Mouse (Mus musculus): ENCODE measurements around the gene Zfp341. TPM values are rescaled to one million over a fixed set of nuclear protein-coding genes. Genes with fewer than 3 reads are reported as not detected.

The Zfp341 gene
- polyA plus RNA-seq, 1 experiment, result 4.7 TPM

DNA sequence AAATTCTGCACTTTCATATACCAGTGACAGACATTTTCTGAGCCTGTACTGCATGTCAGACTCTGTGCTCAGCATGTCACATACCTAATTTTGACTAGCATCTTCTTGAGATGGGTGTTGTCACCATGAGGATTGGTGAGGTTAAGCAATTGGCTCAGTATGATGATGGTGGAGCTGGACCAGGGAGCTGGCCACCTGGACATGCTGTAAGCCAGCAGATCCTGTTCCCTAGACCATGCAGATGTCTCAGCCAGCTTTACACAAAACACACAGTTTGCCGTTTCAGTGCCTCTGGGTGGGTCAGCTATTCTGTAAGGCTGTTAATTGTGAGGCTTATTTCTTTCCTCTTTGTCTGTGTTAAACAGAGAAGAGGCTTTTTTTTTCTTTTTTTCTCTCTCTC lies 69.6 kb downstream of the Zfp341 start:
- Histone ChIP-seq H3K36me3 (ENCODE audit: control insufficient read depth, insufficient read depth, low read length) (peaks cover 4% of the 10 kb centered on the region; the same call in 1 of the 2 replicates), H3K4me1 (ENCODE audit: control insufficient read depth, insufficient read depth, insufficient read length, low read length) (no peaks in the 10 kb centered on the region), H3K4me3 (ENCODE audit: low read depth, low read length) (no peak overlapping the region), H3K27me3 (ENCODE audit: control insufficient read depth, insufficient read depth, low read length) (no peaks in the 10 kb centered on the region), H3K27ac (ENCODE audit: insufficient read depth, low read depth, low read length) (no peak overlapping the region)
- 61% methylated on average over 1 of the region's 1 CpGs for WGBS
- TF ChIP-seq CTCF (IDR thresholded peaks at IDR 0.05; ENCODE audit: extremely low read depth, insufficient read length, insufficient replicate concordance, low read depth, low read length), result no peak
- no peak for TF ChIP-seq POLR2A (IDR thresholded peaks at IDR 0.05; ENCODE audit: low read depth, low read length)

DNA sequence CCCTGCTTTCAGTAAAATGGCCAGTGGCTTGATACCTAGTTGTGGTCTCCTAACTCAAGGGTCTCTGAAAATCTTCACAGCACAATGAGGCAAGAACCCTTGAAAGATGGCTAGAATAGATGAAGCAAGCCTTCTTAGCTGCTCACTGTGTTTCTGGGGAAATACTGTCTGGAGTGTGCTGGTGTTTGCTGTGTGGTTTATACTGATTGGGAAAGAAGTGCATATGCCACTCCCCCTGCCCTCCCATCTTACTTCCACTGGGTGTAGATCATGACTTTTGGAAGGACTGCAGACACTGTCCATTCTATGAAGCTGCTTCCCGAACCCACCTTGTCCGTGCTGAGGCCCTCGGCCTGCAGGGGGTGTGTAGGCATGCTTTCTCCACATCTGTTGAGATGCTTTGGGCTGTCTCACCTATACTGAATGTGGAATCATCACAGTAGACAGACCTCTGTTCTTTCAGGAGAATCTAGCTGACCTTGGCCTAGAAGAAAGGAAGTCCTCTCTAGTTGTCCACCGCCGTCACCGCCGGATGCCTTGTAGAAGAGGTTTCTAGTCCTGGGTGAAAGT lies 71.9 kb downstream of the Zfp341 start:
- Histone ChIP-seq H3K27me3 (ENCODE audit: control insufficient read depth, insufficient read depth, low read length) (no peaks in the 10 kb centered on the region), H3K4me3 (ENCODE audit: low read depth, low read length) (no peak overlapping the region), H3K27ac (ENCODE audit: insufficient read depth, low read depth, low read length) (no peak overlapping the region), H3K36me3 (ENCODE audit: control insufficient read depth, insufficient read depth, low read length) (peaks cover 12% of the 10 kb centered on the region), H3K4me1 (ENCODE audit: control insufficient read depth, insufficient read depth, insufficient read length, low read length) (no peaks in the 10 kb centered on the region)
- TF ChIP-seq CTCF (IDR thresholded peaks at IDR 0.05; ENCODE audit: extremely low read depth, insufficient read length, insufficient replicate concordance, low read depth, low read length), result no peak
- TF ChIP-seq POLR2A (IDR thresholded peaks at IDR 0.05; ENCODE audit: low read depth, low read length), result no peak
- 94% methylated on average over 7 of the region's 7 CpGs for WGBS

DNA sequence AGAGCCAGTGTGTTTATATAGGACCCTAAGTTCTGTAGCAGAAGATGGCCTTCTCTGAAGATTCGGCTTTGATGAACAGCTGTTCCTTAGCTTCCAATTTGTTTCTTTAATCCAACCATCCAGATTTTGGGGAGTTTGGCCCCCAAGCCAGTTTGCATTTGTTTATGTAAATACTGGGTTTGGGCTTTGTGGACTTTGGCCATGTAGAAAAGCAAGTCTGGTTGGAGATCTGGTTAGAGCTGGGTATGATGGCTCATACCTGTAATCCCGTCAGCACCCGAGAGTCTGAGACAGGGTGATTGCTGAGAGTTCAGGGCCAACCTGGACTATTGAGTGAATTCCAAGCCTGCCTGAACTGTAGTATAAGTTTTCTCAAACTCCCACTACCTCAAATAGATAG lies 72.7 kb downstream of the Zfp341 start:
- 67% methylated on average over 3 of the region's 3 CpGs for WGBS
- Histone ChIP-seq H3K36me3 (ENCODE audit: control insufficient read depth, insufficient read depth, low read length) (peaks cover 19% of the 10 kb centered on the region), H3K27ac (ENCODE audit: insufficient read depth, low read depth, low read length) (no peak overlapping the region), H3K27me3 (ENCODE audit: control insufficient read depth, insufficient read depth, low read length) (no peaks in the 10 kb centered on the region), H3K4me1 (ENCODE audit: control insufficient read depth, insufficient read depth, insufficient read length, low read length) (no peaks in the 10 kb centered on the region), H3K4me3 (ENCODE audit: low read depth, low read length) (no peak overlapping the region)
- TF ChIP-seq POLR2A (IDR thresholded peaks at IDR 0.05; ENCODE audit: low read depth, low read length) (no peak), CTCF (IDR thresholded peaks at IDR 0.05; ENCODE audit: extremely low read depth, insufficient read length, insufficient replicate concordance, low read depth, low read length) (no peak)

DNA sequence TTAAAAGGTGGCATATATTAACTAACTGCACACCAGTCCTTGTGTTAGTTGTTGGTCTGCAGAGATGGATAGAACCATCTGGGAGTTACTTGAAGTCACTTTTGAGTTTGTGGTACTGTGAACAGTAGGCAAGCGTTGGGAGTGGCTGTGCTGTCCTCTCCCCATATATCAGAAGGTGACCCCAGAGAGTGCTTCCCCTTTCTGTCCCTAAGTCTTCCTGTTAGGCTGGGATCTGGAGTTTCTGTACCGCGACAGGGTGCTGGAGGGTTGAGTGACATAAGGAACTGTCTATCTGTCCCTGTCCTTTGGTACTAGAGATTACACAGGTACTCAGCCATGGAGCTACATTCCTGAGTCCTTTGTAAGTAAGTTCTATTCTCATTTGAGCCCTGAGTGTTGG lies 73.7 kb downstream of the Zfp341 start:
- no peak overlapping the region for H3K4me3 ChIP-seq (ENCODE audit: low read depth, low read length)
- no peaks in the 10 kb centered on the region for H3K27me3 ChIP-seq (ENCODE audit: control insufficient read depth, insufficient read depth, low read length)
- 84% methylated on average over 3 of the region's 3 CpGs for WGBS
- no peak for TF ChIP-seq CTCF (IDR thresholded peaks at IDR 0.05; ENCODE audit: extremely low read depth, insufficient read length, insufficient replicate concordance, low read depth, low read length)
- no peak for TF ChIP-seq POLR2A (IDR thresholded peaks at IDR 0.05; ENCODE audit: low read depth, low read length)
- no peak overlapping the region for H3K27ac ChIP-seq (ENCODE audit: insufficient read depth, low read depth, low read length)
- H3K36me3 ChIP-seq (ENCODE audit: control insufficient read depth, insufficient read depth, low read length), result peaks cover 27% of the 10 kb centered on the region
- no peaks in the 10 kb centered on the region for H3K4me1 ChIP-seq (ENCODE audit: control insufficient read depth, insufficient read depth, insufficient read length, low read length)

DNA sequence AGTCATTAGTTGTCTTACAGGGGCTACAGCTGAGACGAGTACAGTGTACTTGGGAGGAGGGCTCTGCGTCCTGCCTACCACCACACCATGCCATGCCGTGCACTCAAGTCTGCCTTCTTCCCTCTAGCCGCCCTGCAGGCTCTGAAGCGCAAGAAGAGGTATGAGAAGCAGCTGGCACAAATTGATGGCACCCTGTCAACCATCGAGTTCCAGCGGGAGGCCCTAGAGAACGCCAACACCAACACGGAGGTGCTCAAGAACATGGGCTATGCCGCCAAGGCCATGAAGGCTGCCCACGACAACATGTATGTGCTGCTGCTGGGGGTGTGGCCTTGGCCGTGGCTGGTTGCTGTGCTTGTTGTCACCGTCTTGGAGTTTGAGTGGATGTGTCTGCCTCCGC lies 76.3 kb downstream of the Zfp341 start:
- Histone ChIP-seq H3K4me1 (ENCODE audit: control insufficient read depth, insufficient read depth, insufficient read length, low read length) (no peaks in the 10 kb centered on the region), H3K4me3 (ENCODE audit: low read depth, low read length) (no peak overlapping the region), H3K27ac (ENCODE audit: insufficient read depth, low read depth, low read length) (no peak overlapping the region), H3K27me3 (ENCODE audit: control insufficient read depth, insufficient read depth, low read length) (no peaks in the 10 kb centered on the region), H3K36me3 (ENCODE audit: control insufficient read depth, insufficient read depth, low read length) (peaks cover 46% of the 10 kb centered on the region)
- 86% methylated on average over 14 of the region's 14 CpGs for WGBS
- no peak for TF ChIP-seq POLR2A (IDR thresholded peaks at IDR 0.05; ENCODE audit: low read depth, low read length)
- TF ChIP-seq CTCF (IDR thresholded peaks at IDR 0.05; ENCODE audit: extremely low read depth, insufficient read length, insufficient replicate concordance, low read depth, low read length), result no peak

DNA sequence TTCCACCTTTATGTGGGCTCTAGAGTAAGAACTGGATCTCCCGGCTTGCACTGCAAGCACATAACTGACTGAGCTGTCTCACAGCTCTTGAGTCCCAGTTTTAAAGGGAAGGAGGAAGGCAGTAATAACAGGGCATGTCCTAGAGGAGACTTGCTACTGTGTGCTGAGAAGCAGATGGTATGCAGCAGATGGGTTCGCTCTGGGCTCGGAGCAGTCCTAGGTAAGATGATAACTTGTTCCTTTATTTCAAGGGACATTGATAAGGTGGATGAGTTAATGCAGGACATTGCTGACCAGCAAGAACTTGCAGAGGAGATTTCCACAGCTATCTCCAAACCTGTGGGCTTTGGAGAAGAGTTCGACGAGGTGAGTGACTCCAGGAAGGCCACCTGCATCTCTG lies 77.9 kb downstream of the Zfp341 start:
- no peak for TF ChIP-seq POLR2A (IDR thresholded peaks at IDR 0.05; ENCODE audit: low read depth, low read length)
- no peak for TF ChIP-seq CTCF (IDR thresholded peaks at IDR 0.05; ENCODE audit: extremely low read depth, insufficient read length, insufficient replicate concordance, low read depth, low read length)
- H3K4me1 ChIP-seq (ENCODE audit: control insufficient read depth, insufficient read depth, insufficient read length, low read length), result no peaks in the 10 kb centered on the region
- peaks cover 55% of the 10 kb centered on the region for H3K36me3 ChIP-seq (ENCODE audit: control insufficient read depth, insufficient read depth, low read length)
- no peak overlapping the region for H3K4me3 ChIP-seq (ENCODE audit: low read depth, low read length)
- H3K27ac ChIP-seq (ENCODE audit: insufficient read depth, low read depth, low read length), result no peak overlapping the region
- no peaks in the 10 kb centered on the region for H3K27me3 ChIP-seq (ENCODE audit: control insufficient read depth, insufficient read depth, low read length)
- WGBS, result 91% methylated on average over 5 of the region's 5 CpGs

DNA sequence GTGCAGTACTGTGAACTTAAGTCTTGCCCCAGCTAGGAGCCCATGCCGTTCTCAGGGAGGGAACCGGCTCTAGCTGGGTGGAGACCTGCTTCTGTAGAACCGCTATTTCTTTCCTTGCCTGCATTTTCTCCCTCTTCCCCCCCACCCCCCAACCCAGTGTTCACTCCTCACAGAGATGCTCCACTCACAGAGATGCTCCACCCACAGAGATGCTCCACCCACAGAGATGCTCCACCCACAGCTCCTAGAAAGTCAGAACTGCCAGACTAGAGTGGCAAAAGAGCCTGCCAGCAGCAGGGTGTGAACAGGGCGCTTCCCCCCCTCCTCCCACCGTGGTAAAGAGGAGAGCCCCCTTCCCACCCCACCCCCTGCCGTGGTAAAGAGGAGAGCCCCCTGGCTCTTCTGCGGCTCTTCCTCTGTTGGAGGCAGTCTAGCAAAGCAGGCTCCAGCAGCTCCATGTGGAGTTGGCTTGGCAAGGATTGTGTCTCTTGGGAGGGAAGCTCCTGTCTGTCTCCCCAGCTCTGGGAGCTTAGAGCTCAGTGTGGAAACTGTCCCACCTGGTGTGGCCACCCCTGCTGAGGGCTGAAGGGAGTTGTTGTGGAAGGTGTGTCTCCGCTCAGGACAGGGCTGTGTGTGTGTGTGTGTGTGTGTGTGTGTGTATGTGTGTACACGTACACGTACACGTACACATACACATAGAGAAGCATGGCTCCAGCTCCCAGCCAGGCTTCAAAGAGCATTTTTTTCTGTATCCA lies 80.3 kb downstream of the Zfp341 start:
- TF ChIP-seq CTCF (IDR thresholded peaks at IDR 0.05; ENCODE audit: extremely low read depth, insufficient read length, insufficient replicate concordance, low read depth, low read length), result no peak
- TF ChIP-seq POLR2A (IDR thresholded peaks at IDR 0.05; ENCODE audit: low read depth, low read length), result no peak
- no peak overlapping the region for H3K4me3 ChIP-seq (ENCODE audit: low read depth, low read length)
- H3K36me3 ChIP-seq (ENCODE audit: control insufficient read depth, insufficient read depth, low read length), result peaks cover 56% of the 10 kb centered on the region
- no peak overlapping the region for H3K27ac ChIP-seq (ENCODE audit: insufficient read depth, low read depth, low read length)
- H3K4me1 ChIP-seq (ENCODE audit: control insufficient read depth, insufficient read depth, insufficient read length, low read length), result no peaks in the 10 kb centered on the region
- no peaks in the 10 kb centered on the region for H3K27me3 ChIP-seq (ENCODE audit: control insufficient read depth, insufficient read depth, low read length)
- 72% methylated on average over 11 of the region's 11 CpGs for WGBS
